Mouse (Mus musculus) ES-Bruce4 (cell line): ENCODE results near the gene Sox6.

ENCODE experiments used
- CTCF ChIP-seq: IDR thresholded peaks from one replicate; pipeline ENCODE4 v1.8.1; 2011; ENCODE audit warnings: low read depth, low read length
- EP300 ChIP-seq: IDR thresholded peaks from 2 replicates; pipeline ENCODE4 v1.6.1; 2011; ENCODE audit warnings: low read depth, low read length; ENCODE audit not compliant: insufficient read depth
- POLR2A ChIP-seq: IDR thresholded peaks from one replicate; pipeline ENCODE4 v1.8.1; 2011; ENCODE audit warnings: low read length; ENCODE audit not compliant: insufficient read depth

GRCm38 (mm10) chr7:115829260-115829659, 209.3 kb downstream of the Sox6 start:
- TF ChIP-seq POLR2A (no peak), CTCF (no peak), EP300 (no peak)
